In genomic region chr3:123531124-123531523, GRCm38 (mm10) we compare ENCODE assay signal across 21 mouse cellular contexts.
DNase-seq lines count a peak whose midpoint lies in the region; ATAC-seq and TF ChIP-seq lines count a peak whose summit lies in the region.
"Had no signal": no experiment of that assay in that cellular context is flagged by ENCODE, and none has a peak within 500 bp of the region (broad histone marks: within the 10 kb centered on the region; RNA-seq: fewer than 3 reads in every experiment).

No protein-coding gene starts in this region.

- no peaks in the 10 kb centered on the region for H3K27me3 ChIP-seq in forebrain, embryonic 13.5 days
- no peaks in the 10 kb centered on the region for H3K27me3 ChIP-seq in forebrain, embryonic 11.5 days (ENCODE audit: control insufficient read depth, insufficient read depth, low read length)
- no peaks in the 10 kb centered on the region for H3K27me3 ChIP-seq in midbrain, postnatal 0 days (ENCODE audit: insufficient read depth, low read length)
- H3K27me3 ChIP-seq in midbrain, embryonic 16.5 days (ENCODE audit: control insufficient read depth, insufficient read depth, low read depth, low read length) = no peaks in the 10 kb centered on the region
- H3K27me3 ChIP-seq: CH12.LX; embryonic facial prominence, embryonic 15.5 days; hindbrain, embryonic 15.5 days; kidney, embryonic 15.5 days; lung, embryonic 15.5 days; neural tube, embryonic 12.5 days had no signal

- H3K4me3 ChIP-seq in forebrain, embryonic 13.5 days = no peak overlapping the region
- no peak overlapping the region for H3K4me3 ChIP-seq in forebrain, embryonic 11.5 days (ENCODE audit: low read depth, low read length)
- H3K4me3 ChIP-seq in midbrain, postnatal 0 days (ENCODE audit: low read depth, low read length) = no peak overlapping the region
- no peak overlapping the region for H3K4me3 ChIP-seq in midbrain, embryonic 16.5 days (ENCODE audit: low read depth, low read length)
- H3K4me3 ChIP-seq: embryonic facial prominence, embryonic 15.5 days; hindbrain, embryonic 15.5 days; kidney, embryonic 15.5 days; lung, embryonic 15.5 days; neural tube, embryonic 12.5 days had no signal

- H3K9me3 ChIP-seq in forebrain, embryonic 13.5 days (replicated peaks) = no peaks in the 10 kb centered on the region
- H3K9me3 ChIP-seq in forebrain, embryonic 11.5 days (ENCODE audit: control insufficient read depth, low read length) = no peaks in the 10 kb centered on the region
- H3K9me3 ChIP-seq in midbrain, postnatal 0 days (ENCODE audit: low read length) = no peaks in the 10 kb centered on the region
- H3K9me3 ChIP-seq in midbrain, embryonic 16.5 days (replicated peaks; ENCODE audit: control insufficient read depth, low read length, poor library complexity, severe bottlenecking) = no peaks in the 10 kb centered on the region
- H3K9me3 ChIP-seq: embryonic facial prominence, embryonic 15.5 days; hindbrain, embryonic 15.5 days; kidney, embryonic 15.5 days; lung, embryonic 15.5 days; neural tube, embryonic 12.5 days had no signal

- no peak overlapping the region for H3K27ac ChIP-seq in forebrain, embryonic 13.5 days
- H3K27ac ChIP-seq in forebrain, embryonic 11.5 days (ENCODE audit: low read depth, low read length) = no peak overlapping the region
- H3K27ac ChIP-seq in midbrain, postnatal 0 days (ENCODE audit: low read depth, low read length) = no peak overlapping the region
- H3K27ac ChIP-seq in midbrain, embryonic 16.5 days (ENCODE audit: low read length) = no peak overlapping the region
- H3K27ac ChIP-seq: embryonic facial prominence, embryonic 15.5 days; hindbrain, embryonic 15.5 days; kidney, embryonic 15.5 days; liver, embryonic 14.5 days; lung, embryonic 15.5 days; neural tube, embryonic 12.5 days had no signal

- intact Hi-C loops in left cerebral cortex, postnatal 36 days (cut with DNase I) = no loop called here

- TF ChIP-seq CTCF in midbrain, postnatal 0 days (IDR thresholded peaks at IDR 0.05) = no peak

- DNase-seq in forebrain, embryonic 11.5 days (ENCODE audit: low spot score) = no peak
- peak; percentile 67 for DNase-seq in midbrain, postnatal 0 days (ENCODE audit: low spot score)
- DNase-seq in cerebellum, postnatal 14 days = peak; percentile 20 to 71
- DNase-seq in embryo, embryonic 11 days = no peak
- DNase-seq in retina, postnatal 1 day = no peak
- no peak for DNase-seq in left cerebral cortex, postnatal 36 days (ENCODE audit: low spot score in 2 of 2)
- DNase-seq: adrenal gland, postnatal 36 days; heart, postnatal 36 days; spleen, adult 18-20 months; thymus, adult 2 months had no signal

- no peak overlapping the region for H3K4me2 ChIP-seq in forebrain, embryonic 13.5 days
- H3K4me2 ChIP-seq in forebrain, embryonic 11.5 days (ENCODE audit: low read depth, low read length, severe bottlenecking) = no peak overlapping the region
- no peak overlapping the region for H3K4me2 ChIP-seq in midbrain, postnatal 0 days (ENCODE audit: low read depth, low read length, poor library complexity, severe bottlenecking)
- no peak overlapping the region for H3K4me2 ChIP-seq in midbrain, embryonic 16.5 days (ENCODE audit: low read length)
- H3K4me2 ChIP-seq: embryonic facial prominence, embryonic 15.5 days; hindbrain, embryonic 15.5 days; kidney, embryonic 15.5 days; lung, embryonic 15.5 days; midbrain, embryonic 11.5 days; neural tube, embryonic 12.5 days had no signal

- no peak overlapping the region for H3K9ac ChIP-seq in forebrain, embryonic 13.5 days
- no peak overlapping the region for H3K9ac ChIP-seq in forebrain, embryonic 11.5 days (ENCODE audit: low read length)
- no peak overlapping the region for H3K9ac ChIP-seq in midbrain, postnatal 0 days (replicated peaks; ENCODE audit: low read length, poor library complexity, severe bottlenecking)
- no peak overlapping the region for H3K9ac ChIP-seq in midbrain, embryonic 16.5 days (ENCODE audit: low read depth, low read length)
- H3K9ac ChIP-seq: embryonic facial prominence, embryonic 15.5 days; hindbrain, embryonic 15.5 days; kidney, embryonic 15.5 days; liver, embryonic 14.5 days; lung, embryonic 15.5 days; neural tube, embryonic 12.5 days had no signal

- H3K4me1 ChIP-seq in forebrain, embryonic 13.5 days = peaks cover 4% of the 10 kb centered on the region; the same call in 1 of the 2 replicates
- H3K4me1 ChIP-seq in forebrain, embryonic 11.5 days (replicated peaks; ENCODE audit: control insufficient read depth, insufficient read depth, low read length) = no peaks in the 10 kb centered on the region
- H3K4me1 ChIP-seq in midbrain, postnatal 0 days (ENCODE audit: insufficient read depth, low read length) = no peaks in the 10 kb centered on the region
- H3K4me1 ChIP-seq in midbrain, embryonic 16.5 days (ENCODE audit: control insufficient read depth, insufficient read depth, low read length) = peaks cover 5% of the 10 kb centered on the region; the same call in 1 of the 2 replicates
- H3K4me1 ChIP-seq: embryonic facial prominence, embryonic 15.5 days; hindbrain, embryonic 15.5 days; kidney, embryonic 15.5 days; lung, embryonic 15.5 days; neural tube, embryonic 12.5 days had no signal

- 0 out of 2 replicates have a peak, but pooled peaks have one; percentile 27 for ATAC-seq in forebrain, embryonic 13.5 days
- ATAC-seq in forebrain, embryonic 11.5 days (replicated peaks; ENCODE audit: low FRiP score) = no peak
- ATAC-seq in midbrain, postnatal 0 days (ENCODE audit: low FRiP score) = no peak
- ATAC-seq in midbrain, embryonic 16.5 days = no peak
- ATAC-seq: intestine, postnatal 0 days had no signal

- 69% methylated on average over 2 of the region's 2 CpGs for WGBS in forebrain, embryonic 13.5 days
- 87% methylated on average over 2 of the region's 2 CpGs for WGBS in forebrain, embryonic 11.5 days
- 78% methylated on average over 2 of the region's 2 CpGs for WGBS in midbrain, postnatal 0 days
- 83% methylated on average over 2 of the region's 2 CpGs for WGBS in midbrain, embryonic 16.5 days

- 0 out of 2 replicates have a peak, but pooled peaks cover 3% of the 10 kb centered on the region for H3K36me3 ChIP-seq in forebrain, embryonic 13.5 days (ENCODE audit: poor library complexity, severe bottlenecking)
- no peaks in the 10 kb centered on the region for H3K36me3 ChIP-seq in forebrain, embryonic 11.5 days (ENCODE audit: control insufficient read depth, insufficient read depth, low read length)
- no peaks in the 10 kb centered on the region for H3K36me3 ChIP-seq in midbrain, postnatal 0 days (ENCODE audit: insufficient read depth, low read length)
- no peaks in the 10 kb centered on the region for H3K36me3 ChIP-seq in midbrain, embryonic 16.5 days (ENCODE audit: control insufficient read depth, insufficient read depth, low read length)
- H3K36me3 ChIP-seq: embryonic facial prominence, embryonic 15.5 days; hindbrain, embryonic 15.5 days; kidney, embryonic 15.5 days; lung, embryonic 15.5 days; neural tube, embryonic 12.5 days had no signal

Comparison
In these comparisons a context has a peak if more than half of its experiments do, and no peak if none do; other contexts are left out.
1. DNase-seq: peak in midbrain, postnatal 0 days (single experiment) and cerebellum, postnatal 14 days (2 of 2); none in forebrain, embryonic 11.5 days (single experiment), embryo, embryonic 11 days (single experiment), retina, postnatal 1 day (single experiment) and left cerebral cortex, postnatal 36 days (0 of 2).